Mouse (Mus musculus) midbrain, postnatal 0 days (tissue): ENCODE data around the gene Vti1b. TPM values are rescaled to one million over a fixed set of nuclear protein-coding genes. Genes with fewer than 3 reads are reported as not detected.

Source experiments
- ATAC-seq: fragments of 200-750 bp; cut with Nextera tagmentation; 2 replicates; pipeline ENCODE4 v1.8.0; 2017; ENCODE audit warnings: moderate number of reproducible peaks, mild to moderate bottlenecking, moderate TSS enrichment, moderate library complexity; ENCODE audit not compliant: low FRiP score
- DNase-seq: peaks from one replicate; pipeline ENCODE4 v3.0.0-alpha.2; 2015; ENCODE audit warnings: low spot score
- H3K27ac ChIP-seq: fragments of 300-500 bp; sonication (generic); 2 replicates; pipeline ENCODE4 v1.5.1; 2014; ENCODE audit warnings: low read depth, mild to moderate bottlenecking, low read length, mixed read lengths
- H3K27me3 ChIP-seq: fragments of 300-500 bp; sonication (generic); 2 replicates; pipeline ENCODE4 v1.6.1; 2014; ENCODE audit warnings: low read length, control low read depth, mixed read lengths; ENCODE audit not compliant: insufficient read depth
- H3K36me3 ChIP-seq: fragments of 300-500 bp; sonication (generic); 2 replicates; pipeline ENCODE4 v1.6.1; 2014; ENCODE audit warnings: low read length, control low read depth, mixed read lengths; ENCODE audit not compliant: insufficient read depth
- H3K4me1 ChIP-seq: fragments of 300-500 bp; sonication (generic); 2 replicates; pipeline ENCODE4 v1.6.1; 2014; ENCODE audit warnings: mild to moderate bottlenecking, control low read depth, antibody characterized with exemption, low read length, mixed read lengths; ENCODE audit not compliant: insufficient read depth
- H3K4me2 ChIP-seq: fragments of 300-500 bp; sonication (generic); 2 replicates; pipeline ENCODE4 v1.6.1; 2014; ENCODE audit warnings: low read depth, mild to moderate bottlenecking, low read length, mixed read lengths; ENCODE audit not compliant: poor library complexity, severe bottlenecking
- H3K4me3 ChIP-seq: fragments of 300-500 bp; sonication (generic); 2 replicates; pipeline ENCODE4 v1.5.1; 2014; ENCODE audit warnings: low read depth, mild to moderate bottlenecking, low read length, moderate library complexity
- H3K9ac ChIP-seq: fragments of 300-500 bp; sonication (generic); replicated peaks from 2 replicates; pipeline ENCODE4 v1.6.1; 2014; ENCODE audit warnings: mild to moderate bottlenecking, low read length, moderate library complexity, mixed read lengths; ENCODE audit not compliant: poor library complexity, severe bottlenecking
- H3K9me3 ChIP-seq: fragments of 300-500 bp; sonication (generic); 2 replicates; pipeline ENCODE4 v1.6.1; 2016; ENCODE audit warnings: low read length, control low read depth
- CTCF ChIP-seq: IDR thresholded peaks from 2 replicates; pipeline ENCODE4 v1.5.1; 2016; ENCODE audit warnings: antibody characterized with exemption, mild to moderate bottlenecking
- WGBS: fragments of 180-500 bp; shearing (Covaris S2); extraction: QIAGEN DNeasy Blood & Tissue Kit; methylation state at CpG from one replicate; pipeline ENCODE4 v1.1.7; 2014; 5-methylcytosine and 5-hydroxymethylcytosine counted together
- polyA plus RNA-seq: library from polyadenylated mRNA; unstranded; fragments of >200 nt; fragmentation: Nextera tagmentation; extraction: Ambion mirVana; gene quantifications from 2 replicates; pipeline ENCODE4 v1.2.1, GENCODE M21; 2015
- total RNA-seq: library from RNA; depleted of rRNA; stranded (reverse); fragments of >200 nt; gene quantifications from 2 replicates; pipeline ENCODE4 v1.2.3, GENCODE M21; 2014

The Vti1b gene
- total and polyA plus RNA-seq, 2 experiments from 2014 or later = 83.0 to 230 TPM

GRCm38 (mm10) chr12:79149653-79150052 is 22.8 kb downstream of the Vti1b start:
- H3K9ac ChIP-seq = no peak overlapping the region
- DNase-seq (no peak), ATAC-seq (no peak)
- H3K4me3 ChIP-seq = no peak overlapping the region
- H3K36me3 ChIP-seq = peaks cover 18% of the 10 kb centered on the region
- WGBS = 96% methylated on average over 6 of the region's 6 CpGs
- H3K27me3 ChIP-seq = no peaks in the 10 kb centered on the region
- H3K27ac ChIP-seq = no peak overlapping the region
- no peaks in the 10 kb centered on the region for H3K9me3 ChIP-seq
- no peak overlapping the region for H3K4me2 ChIP-seq
- TF ChIP-seq CTCF = no peak
- no peaks in the 10 kb centered on the region for H3K4me1 ChIP-seq

- DNase-seq (no peak), ATAC-seq (no peak)
- Histone ChIP-seq H3K27ac (no peak overlapping the region), H3K36me3 (no peaks in the 10 kb centered on the region), H3K9me3 (no peaks in the 10 kb centered on the region), H3K4me1 (no peaks in the 10 kb centered on the region), H3K27me3 (no peaks in the 10 kb centered on the region), H3K4me3 (no peak overlapping the region), H3K4me2 (no peak overlapping the region), H3K9ac (no peak overlapping the region)
- no peak for TF ChIP-seq CTCF
These were observed 31.1 kb downstream of the Vti1b start for GRCm38 (mm10) chr12:79141384-79141783.

- Histone ChIP-seq H3K4me1 (no peaks in the 10 kb centered on the region), H3K4me2 (no peak overlapping the region), H3K9ac (no peak overlapping the region), H3K4me3 (no peak overlapping the region), H3K9me3 (no peaks in the 10 kb centered on the region), H3K27me3 (no peaks in the 10 kb centered on the region), H3K27ac (no peak overlapping the region), H3K36me3 (no peaks in the 10 kb centered on the region)
- WGBS = 86% methylated on average over 2 of the region's 2 CpGs
- ATAC-seq = no peak
- no peak for TF ChIP-seq CTCF
- no peak for DNase-seq
These were observed 31.7 kb downstream of the Vti1b start for GRCm38 (mm10) chr12:79140811-79141210.

GRCm38 (mm10) chr12:79139417-79139816 is 33.0 kb downstream of the Vti1b start:
- Histone ChIP-seq H3K36me3 (no peaks in the 10 kb centered on the region), H3K4me2 (no peak overlapping the region), H3K4me3 (no peak overlapping the region), H3K27ac (no peak overlapping the region), H3K27me3 (no peaks in the 10 kb centered on the region), H3K4me1 (no peaks in the 10 kb centered on the region), H3K9ac (no peak overlapping the region), H3K9me3 (no peaks in the 10 kb centered on the region)
- DNase-seq = no peak
- no peak for TF ChIP-seq CTCF
- 62% methylated on average over 1 of the region's 1 CpGs for WGBS
- no peak for ATAC-seq

GRCm38 (mm10) chr12:79138999-79139398 is 33.5 kb downstream of the Vti1b start:
- no peaks in the 10 kb centered on the region for H3K4me1 ChIP-seq
- no peak overlapping the region for H3K4me3 ChIP-seq
- no peak overlapping the region for H3K27ac ChIP-seq
- no peaks in the 10 kb centered on the region for H3K27me3 ChIP-seq
- DNase-seq (no peak), ATAC-seq (no peak)
- no peak overlapping the region for H3K9ac ChIP-seq
- no peaks in the 10 kb centered on the region for H3K9me3 ChIP-seq
- no peak for TF ChIP-seq CTCF
- no peaks in the 10 kb centered on the region for H3K36me3 ChIP-seq
- no peak overlapping the region for H3K4me2 ChIP-seq

GRCm38 (mm10) chr12:79136949-79137348 is 35.5 kb downstream of the Vti1b start:
- 69% methylated on average over 7 of the region's 7 CpGs for WGBS
- Histone ChIP-seq H3K27me3 (no peaks in the 10 kb centered on the region), H3K9me3 (no peaks in the 10 kb centered on the region), H3K4me3 (no peak overlapping the region), H3K9ac (no peak overlapping the region), H3K4me2 (no peak overlapping the region), H3K4me1 (no peaks in the 10 kb centered on the region), H3K36me3 (no peaks in the 10 kb centered on the region), H3K27ac (no peak overlapping the region)
- no peak for TF ChIP-seq CTCF
- DNase-seq = no peak
- no peak for ATAC-seq

- Histone ChIP-seq H3K36me3 (no peaks in the 10 kb centered on the region), H3K4me3 (no peak overlapping the region), H3K9me3 (no peaks in the 10 kb centered on the region), H3K27ac (no peak overlapping the region), H3K27me3 (no peaks in the 10 kb centered on the region), H3K9ac (no peak overlapping the region), H3K4me2 (no peak overlapping the region), H3K4me1 (no peaks in the 10 kb centered on the region)
- no peak for TF ChIP-seq CTCF
- DNase-seq (no peak), ATAC-seq (no peak)
- WGBS = 39% methylated on average over 4 of the region's 4 CpGs
These were observed 37.4 kb downstream of the Vti1b start for GRCm38 (mm10) chr12:79135105-79135504.
